In genomic region chr1:80324370-80324769, GRCm38 (mm10) we compare ENCODE assay signal across 25 mouse cellular contexts. TPM values are rescaled to one million over a fixed set of nuclear protein-coding genes. Genes with fewer than 3 reads are reported as not detected.
DNase-seq lines count a peak whose midpoint lies in the region; ATAC-seq and TF ChIP-seq lines count a peak whose summit lies in the region.
"Had no signal": no experiment of that assay in that cellular context is flagged by ENCODE, and none has a peak within 500 bp of the region (broad histone marks: within the 10 kb centered on the region; RNA-seq: fewer than 3 reads in every experiment).

No protein-coding gene starts in this region.

- intact Hi-C loops in heart, postnatal 36 days (cut with DNase I), result no loop called here

- peak; percentile 21 for DNase-seq in heart, adult 8-10 months (ENCODE audit: low spot score)
- DNase-seq in heart, postnatal 36 days, result no peak
- DNase-seq in liver, adult 2 months (ENCODE audit: extremely low read depth, low read depth, low spot score), result peak; percentile 76
- DNase-seq in liver, postnatal 0 days, result no peak
- peak; percentile 88 for DNase-seq in MEL (ENCODE audit: low read depth, low spot score)
- no peak for DNase-seq in T-cell, adult 2 months (ENCODE audit: low spot score)
- DNase-seq in layer of hippocampus, adult 2 months (ENCODE audit: low spot score in 2 of 2), result no peak
- DNase-seq: B cell, adult 2 months; gastrocnemius, postnatal 10 days; heart, adult 11 months; layer of hippocampus, adult 9-11 months; lung, adult 2 months; right cerebral cortex, postnatal 14 days; spleen, adult 18-20 months; thymus, postnatal 25 days had no signal

- no peak for TF ChIP-seq CTCF in liver, adult 2 months (IDR thresholded peaks at IDR 0.05; ENCODE audit: low read depth, low read length)
- TF ChIP-seq CTCF in liver, postnatal 0 days (IDR thresholded peaks at IDR 0.05; ENCODE audit: low read depth), result no peak
- no peak for TF ChIP-seq CTCF in MEL (IDR thresholded peaks at IDR 0.05 in 2 of 3, conservative IDR thresholded peaks at IDR 0.05 in 1 of 3; ENCODE audit: control insufficient read depth in 1 of 3, insufficient read depth in 1 of 3, low read depth in 2 of 3, low read length in 3 of 3, poor library complexity in 1 of 3, severe bottlenecking in 1 of 3)
- no peak for TF ChIP-seq CTCF in layer of hippocampus, adult 2 months (conservative IDR thresholded peaks at IDR 0.05)

- TF ChIP-seq EP300 in liver, postnatal 0 days (IDR thresholded peaks at IDR 0.05; ENCODE audit: low read depth), result no peak
- peak; percentile 69 to 70 for TF ChIP-seq EP300 in MEL (IDR thresholded peaks at IDR 0.05; ENCODE audit: low read depth in 1 of 2, low read length in 2 of 2)

- no peak overlapping the region for H3K4me3 ChIP-seq in liver, adult 2 months (ENCODE audit: insufficient read depth, low read depth, low read length)
- no peak overlapping the region for H3K4me3 ChIP-seq in liver, postnatal 0 days (ENCODE audit: low read depth, low read length)
- no peak overlapping the region for H3K4me3 ChIP-seq in MEL (ENCODE audit: control insufficient read depth in 1 of 2, insufficient read depth in 1 of 2, low read depth in 2 of 2, low read length in 2 of 2)
- no peak overlapping the region for H3K4me3 ChIP-seq in layer of hippocampus, adult 2 months
- H3K4me3 ChIP-seq: embryonic facial prominence, embryonic 13.5 days; hindbrain, embryonic 13.5 days; intestine, embryonic 15.5 days; left cerebral cortex, adult 2 months; limb, embryonic 10.5 days; midbrain, embryonic 15.5 days; myocyte; neural tube, embryonic 15.5 days had no signal

- H3K4me1 ChIP-seq in liver, adult 2 months (ENCODE audit: control insufficient read depth, insufficient read depth, low read length), result peaks cover 23% of the 10 kb centered on the region; the same call in 1 of the 2 replicates
- peaks cover 17% of the 10 kb centered on the region for H3K4me1 ChIP-seq in liver, postnatal 0 days (ENCODE audit: insufficient read depth)
- peaks cover 0 to 48% of the 10 kb centered on the region in 2 experiments; a peak in 2 of 4 replicates for H3K4me1 ChIP-seq in MEL (ENCODE audit: control insufficient read depth in 1 of 2, insufficient read depth in 2 of 2, low read length in 2 of 2)
- H3K4me1 ChIP-seq: embryonic facial prominence, embryonic 13.5 days; intestine, embryonic 15.5 days; limb, embryonic 10.5 days; midbrain, embryonic 15.5 days; neural tube, embryonic 15.5 days had no signal

- H3K9ac ChIP-seq in liver, adult 2 months (ENCODE audit: low read depth, low read length), result no peak overlapping the region
- H3K9ac ChIP-seq in liver, postnatal 0 days (replicated peaks), result no peak overlapping the region
- H3K9ac ChIP-seq in MEL (ENCODE audit: control insufficient read depth, low read depth, low read length, poor library complexity, severe bottlenecking), result no peak overlapping the region
- H3K9ac ChIP-seq: embryonic facial prominence, embryonic 13.5 days; hindbrain, embryonic 13.5 days; intestine, embryonic 15.5 days; midbrain, embryonic 15.5 days; neural tube, embryonic 15.5 days had no signal

- ATAC-seq in liver, postnatal 0 days, result no peak
- ATAC-seq in megakaryocyte progenitor cell, adult 5-6 weeks (replicated peaks; ENCODE audit: poor library complexity), result peak; percentile 82
- ATAC-seq: intestine, embryonic 15.5 days; midbrain, embryonic 15.5 days had no signal

- no peak overlapping the region for H3K27ac ChIP-seq in liver, adult 2 months (replicated peaks; ENCODE audit: insufficient read depth, low read depth, low read length)
- H3K27ac ChIP-seq in liver, postnatal 0 days (ENCODE audit: low read depth), result no peak overlapping the region
- peak overlapping the region; percentile 42; the same call in 1 of the 2 replicates for H3K27ac ChIP-seq in MEL (ENCODE audit: control insufficient read depth, low read depth, low read length)
- no peak overlapping the region for H3K27ac ChIP-seq in layer of hippocampus, adult 2 months
- H3K27ac ChIP-seq: embryonic facial prominence, embryonic 13.5 days; hindbrain, embryonic 13.5 days; intestine, embryonic 15.5 days; left cerebral cortex, adult 2 months; limb, embryonic 10.5 days; midbrain, embryonic 15.5 days; neural tube, embryonic 15.5 days had no signal

- H3K27me3 ChIP-seq in liver, adult 2 months (ENCODE audit: control insufficient read depth, insufficient read depth, low read length), result no peaks in the 10 kb centered on the region
- no peaks in the 10 kb centered on the region for H3K27me3 ChIP-seq in liver, postnatal 0 days (ENCODE audit: insufficient read depth, low read length)
- no peaks in the 10 kb centered on the region for H3K27me3 ChIP-seq in MEL (ENCODE audit: control insufficient read depth in 1 of 2, insufficient read depth in 2 of 2, low read length in 2 of 2)
- H3K27me3 ChIP-seq: embryonic facial prominence, embryonic 13.5 days; hindbrain, embryonic 13.5 days; intestine, embryonic 15.5 days; midbrain, embryonic 15.5 days; neural tube, embryonic 15.5 days had no signal

- H3K79me2 ChIP-seq in liver, adult 2 months (ENCODE audit: control insufficient read depth, insufficient read depth, low read length), result peaks cover 5% of the 10 kb centered on the region; the same call in 1 of the 2 replicates
- peaks cover 30% of the 10 kb centered on the region for H3K79me2 ChIP-seq in MEL (ENCODE audit: control insufficient read depth, insufficient read depth, low read length, poor library complexity)

- TF ChIP-seq POLR2A in liver, adult 2 months (IDR thresholded peaks at IDR 0.05; ENCODE audit: extremely low read depth, insufficient read depth, low read length), result no peak
- no peak for TF ChIP-seq POLR2A in MEL (IDR thresholded peaks at IDR 0.05; ENCODE audit: control insufficient read depth in 1 of 2, insufficient read depth in 1 of 2, low read depth in 1 of 2, low read length in 2 of 2, poor library complexity in 1 of 2)

- H3K9me3 ChIP-seq in liver, postnatal 0 days (ENCODE audit: low read length), result no peaks in the 10 kb centered on the region
- H3K9me3 ChIP-seq in MEL (replicated peaks; ENCODE audit: insufficient read depth, low read length), result no peaks in the 10 kb centered on the region
- H3K9me3 ChIP-seq: embryonic facial prominence, embryonic 13.5 days; hindbrain, embryonic 13.5 days; intestine, embryonic 15.5 days; limb, embryonic 10.5 days; midbrain, embryonic 15.5 days; neural tube, embryonic 15.5 days had no signal

- TF ChIP-seq RAD21 in MEL (IDR thresholded peaks at IDR 0.05; ENCODE audit: low read depth, low read length), result no peak

- H3K4me2 ChIP-seq in liver, postnatal 0 days (ENCODE audit: low read depth, low read length), result no peak overlapping the region
- H3K4me2 ChIP-seq: embryonic facial prominence, embryonic 13.5 days; hindbrain, embryonic 13.5 days; intestine, embryonic 15.5 days; liver, embryonic 11.5 days; midbrain, embryonic 15.5 days; neural tube, embryonic 15.5 days had no signal

- no peaks in the 10 kb centered on the region; the same call in 1 of the 2 replicates for H3K36me3 ChIP-seq in liver, adult 2 months (ENCODE audit: control insufficient read depth, insufficient read depth, low read length)
- peaks cover 5% of the 10 kb centered on the region for H3K36me3 ChIP-seq in liver, postnatal 0 days (replicated peaks; ENCODE audit: insufficient read depth, low read length)
- peaks cover 12 to 43% of the 10 kb centered on the region in 2 experiments for H3K36me3 ChIP-seq in MEL (ENCODE audit: control insufficient read depth in 1 of 2, insufficient read depth in 2 of 2, low read length in 2 of 2)
- H3K36me3 ChIP-seq: intestine, embryonic 15.5 days; midbrain, embryonic 15.5 days; neural tube, embryonic 15.5 days had no signal

TF ChIP-seq in MEL, 35 proteins besides CTCF, POLR2A, EP300 and RAD21:
- TF ChIP-seq SIN3A (IDR thresholded peaks at IDR 0.05; ENCODE audit: low read length), result peak; percentile 55; the same call in 1 of the 2 replicates
- 0 out of 2 replicates have a peak, but pooled peaks have one; percentile 21 for TF ChIP-seq MXI1 (IDR thresholded peaks at IDR 0.05; ENCODE audit: low read depth, low read length)
- TF ChIP-seq MYB (IDR thresholded peaks at IDR 0.05; ENCODE audit: low read depth, low read length), result 0 out of 2 replicates have a peak, but pooled peaks have one; percentile 18
- peak; percentile 54 for TF ChIP-seq ETS1 (IDR thresholded peaks at IDR 0.05; ENCODE audit: low read depth, low read length)
- peak; percentile 36 for TF ChIP-seq TCF12 (IDR thresholded peaks at IDR 0.05; ENCODE audit: low read depth, low read length)
- TF ChIP-seq HCFC1 (IDR thresholded peaks at IDR 0.05; ENCODE audit: low read depth, low read length), result no peak
- no peak for TF ChIP-seq CHD2 (IDR thresholded peaks at IDR 0.05; ENCODE audit: low read length)
- peak; percentile 84 for TF ChIP-seq GATA1 (IDR thresholded peaks at IDR 0.05; ENCODE audit: low read depth, low read length)
- no peak for TF ChIP-seq SMC3 (IDR thresholded peaks at IDR 0.05; ENCODE audit: low read depth, low read length)
- TF ChIP-seq MEF2A (IDR thresholded peaks at IDR 0.05; ENCODE audit: extremely low read depth, insufficient replicate concordance, low read depth, low read length, poor library complexity, severe bottlenecking), result no peak
- TF ChIP-seq MAX (IDR thresholded peaks at IDR 0.05; ENCODE audit: low read length), result peak; percentile 41; the same call in 1 of the 2 replicates
- TF ChIP-seq JUND (IDR thresholded peaks at IDR 0.05; ENCODE audit: low read depth, low read length), result no peak

RNA-seq across cellular contexts. Expression of gene Cul3, which starts 15.9 kb away (rescaled TPM):
- 100 to 1,000 TPM; 118 to 167 (median 129) TPM for total RNA-seq in heart, adult 8-10 months (2022)
- 100 to 1,000 TPM; 135 to 140 TPM for total RNA-seq in heart, postnatal 36 days (2021)
- total RNA-seq in liver, adult 2 months (2014; rRNA removed), result 41.8 and 59.1 TPM in 2 replicates
- 7.4 and 7.8 TPM in 2 replicates for polyA plus RNA-seq in liver, adult 2 months (2012; rRNA removed)
- 16.7 and 21.6 TPM in 2 replicates for polyA plus RNA-seq in liver, postnatal 0 days (2015; fragmentation: Nextera tagmentation; extraction: Ambion mirVana)
- 68.2 and 75.8 TPM in 2 replicates for total RNA-seq in MEL (2012; rRNA removed)
- polyA plus RNA-seq in MEL (2012; ENCODE audit: insufficient read depth in 1 of 2, insufficient read length in 2 of 2, low read depth in 1 of 2, low replicate concordance in 2 of 2, missing spikeins in 1 of 2), result 1,000 to 10,000 TPM in 1 of 2 experiments, 10 to 100 TPM in 1; 90.9 to 1,559 TPM
- 142 and 174 TPM in 2 replicates for total RNA-seq in megakaryocyte progenitor cell, adult 5-6 weeks (2015)
- total RNA-seq in megakaryocyte progenitor cell, adult 5-6 weeks (2017), result 274 and 330 TPM in 2 replicates
- 100 to 1,000 TPM; 117 to 127 TPM for total RNA-seq in layer of hippocampus, adult 2 months (2021)

Comparison
In these comparisons a context has a peak if more than half of its experiments do, and no peak if none do; other contexts are left out.
1. DNase-seq: peak in heart, adult 8-10 months (single experiment), liver, adult 2 months (single experiment) and MEL (single experiment); none in heart, postnatal 36 days (0 of 2), liver, postnatal 0 days (single experiment), T-cell, adult 2 months (single experiment) and layer of hippocampus, adult 2 months (0 of 2).